Mouse (Mus musculus) bone marrow, adult 2 months (tissue): ENCODE measurements around the gene Atp11a.

ENCODE experiments used
- CTCF ChIP-seq: fragments of 200-500 bp; IDR thresholded peaks from 2 replicates; pipeline ENCODE4 v1.5.1; 2011; ENCODE audit warnings: low read length, control low read depth; ENCODE audit not compliant: control insufficient read depth, insufficient read depth
- POLR2A ChIP-seq: fragments of 200-500 bp; IDR thresholded peaks from 2 replicates; pipeline ENCODE4 v1.6.1; 2011; ENCODE audit warnings: low read depth, mild to moderate bottlenecking, control low read depth, low read length, borderline replicate concordance; ENCODE audit not compliant: control insufficient read depth

- TF ChIP-seq CTCF (no peak), POLR2A (no peak)
Observed at GRCm38 (mm10) chr8:12887772-12888435, 131.1 kb downstream of the Atp11a start.
